Mouse (Mus musculus) brain, embryonic 18.5 days (tissue): ENCODE data around the gene Gpc4.

Experiments
- DNase-seq: peaks from one replicate; pipeline ENCODE4 v3.0.0-alpha.2; 2012; ENCODE audit warnings: low read depth, low spot score

Gpc4 gene

GRCm38 (mm10) chrX:52164738-52165554 lies at the start of gene Gpc4:
TSS of gene Gpc4 (minus strand) at chrX:52165252.
- DNase-seq: no peak

GRCm38 (mm10) chrX:52212846-52213245 lies 47.8 kb upstream of the Gpc4 start:
- no peak for DNase-seq

DNA sequence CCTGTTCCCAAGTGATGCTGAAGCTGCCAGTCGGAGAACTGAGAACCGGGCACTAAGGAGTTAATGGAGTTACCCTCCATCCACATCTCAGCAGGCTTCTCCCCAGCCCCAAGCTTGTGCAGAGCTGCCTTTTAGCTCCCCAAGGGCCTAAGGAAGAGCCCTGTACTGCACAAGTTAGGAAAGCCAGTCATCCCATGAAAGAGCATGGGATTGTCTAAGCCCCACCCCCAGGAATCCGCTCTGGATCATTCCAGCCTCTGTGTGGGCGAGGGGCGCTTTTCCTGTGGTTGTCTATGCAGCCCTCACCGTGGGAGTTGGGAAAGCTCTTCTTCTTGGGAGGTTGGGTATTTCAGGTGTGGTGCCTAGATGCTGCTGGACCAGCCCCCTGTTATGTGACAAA lies 34.8 kb upstream of the Gpc4 start:
- DNase-seq: no peak

- DNase-seq: no peak
These were observed 28.4 kb upstream of the Gpc4 start for GRCm38 (mm10) chrX:52193311-52193968.

- no peak for DNase-seq
These were observed 24.0 kb upstream of the Gpc4 start for GRCm38 (mm10) chrX:52189094-52189493.

DNA sequence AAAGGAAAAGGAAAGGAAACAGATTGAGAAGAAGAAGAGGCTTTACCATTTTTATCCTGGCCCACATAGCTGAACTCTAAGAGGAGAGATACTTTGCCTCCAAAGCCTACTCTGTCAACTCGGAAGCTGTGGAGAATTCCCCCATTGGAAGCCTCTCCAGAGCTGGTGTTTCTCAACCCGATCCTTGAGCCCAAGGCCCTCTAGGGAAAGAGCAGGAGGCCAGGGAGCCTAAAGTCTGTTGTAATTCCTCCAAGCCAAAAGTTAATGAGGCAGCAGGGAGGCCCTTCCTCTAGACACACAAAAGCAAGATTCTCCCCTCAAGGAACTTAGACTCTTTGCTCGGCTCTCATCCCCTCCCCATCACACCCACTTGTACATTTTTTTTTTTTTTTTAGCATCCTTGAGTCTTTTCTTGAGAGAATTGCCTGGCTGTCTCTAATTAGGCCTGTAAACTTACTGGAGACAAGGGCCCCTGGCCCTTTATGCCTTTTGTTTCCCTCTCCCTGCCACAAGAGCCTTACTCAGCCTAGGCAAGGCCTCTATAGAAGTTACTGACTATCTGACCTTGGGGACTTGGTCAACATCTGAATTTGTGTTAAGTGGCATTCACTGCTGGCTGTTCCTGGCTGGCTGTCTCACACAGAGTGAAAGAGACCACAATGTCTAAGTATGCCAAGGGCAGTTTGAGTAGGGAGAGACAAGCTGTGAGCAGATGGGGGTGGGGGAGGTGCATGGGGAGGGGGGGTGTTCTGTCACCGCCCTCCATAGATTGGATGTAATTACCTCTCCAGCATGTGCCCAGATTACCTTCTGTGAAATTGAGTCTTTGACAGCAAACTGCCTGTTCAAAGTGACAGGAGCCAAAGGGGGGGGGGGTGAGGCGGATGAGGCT lies 18.7 kb upstream of the Gpc4 start:
- DNase-seq: no peak

DNA sequence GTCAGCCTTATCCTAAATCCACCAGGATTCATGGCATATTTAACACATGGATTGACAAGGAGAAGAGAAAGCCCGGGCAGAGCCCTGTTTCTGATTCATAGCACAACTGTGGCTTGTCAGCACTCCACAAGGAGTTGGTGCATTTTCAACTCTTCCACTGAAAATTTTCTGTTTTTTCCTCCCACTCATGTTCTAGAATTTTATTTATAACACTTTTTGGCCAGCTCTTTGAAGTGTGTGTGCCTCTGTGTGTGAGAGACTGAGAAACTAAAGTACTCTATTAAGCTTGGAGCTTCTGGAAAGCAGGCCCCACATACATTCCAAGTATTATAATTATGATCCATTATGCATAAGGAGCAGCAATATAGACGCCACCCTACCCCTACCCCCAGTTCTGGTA lies 16.3 kb upstream of the Gpc4 start:
- no peak for DNase-seq

DNA sequence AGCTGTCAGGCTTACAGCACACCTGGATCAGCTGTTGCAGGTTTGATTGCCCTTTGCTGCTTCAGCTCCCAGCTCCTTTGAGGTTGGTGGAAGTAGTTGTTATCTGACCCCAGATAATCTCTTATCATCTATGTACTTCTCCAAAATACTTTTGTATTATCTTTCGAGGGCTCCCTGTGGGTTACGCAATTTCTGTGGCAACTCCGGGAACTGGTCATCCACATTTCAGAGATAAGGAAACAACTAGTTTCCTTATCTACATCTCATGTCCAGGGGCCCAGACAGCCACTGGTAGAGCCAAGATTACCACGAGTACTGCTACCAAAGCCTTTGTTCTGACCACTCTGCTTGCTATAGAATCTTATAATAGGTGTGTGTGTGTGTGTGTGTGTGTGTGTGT lies 12.0 kb upstream of the Gpc4 start:
- DNase-seq: no peak

DNA sequence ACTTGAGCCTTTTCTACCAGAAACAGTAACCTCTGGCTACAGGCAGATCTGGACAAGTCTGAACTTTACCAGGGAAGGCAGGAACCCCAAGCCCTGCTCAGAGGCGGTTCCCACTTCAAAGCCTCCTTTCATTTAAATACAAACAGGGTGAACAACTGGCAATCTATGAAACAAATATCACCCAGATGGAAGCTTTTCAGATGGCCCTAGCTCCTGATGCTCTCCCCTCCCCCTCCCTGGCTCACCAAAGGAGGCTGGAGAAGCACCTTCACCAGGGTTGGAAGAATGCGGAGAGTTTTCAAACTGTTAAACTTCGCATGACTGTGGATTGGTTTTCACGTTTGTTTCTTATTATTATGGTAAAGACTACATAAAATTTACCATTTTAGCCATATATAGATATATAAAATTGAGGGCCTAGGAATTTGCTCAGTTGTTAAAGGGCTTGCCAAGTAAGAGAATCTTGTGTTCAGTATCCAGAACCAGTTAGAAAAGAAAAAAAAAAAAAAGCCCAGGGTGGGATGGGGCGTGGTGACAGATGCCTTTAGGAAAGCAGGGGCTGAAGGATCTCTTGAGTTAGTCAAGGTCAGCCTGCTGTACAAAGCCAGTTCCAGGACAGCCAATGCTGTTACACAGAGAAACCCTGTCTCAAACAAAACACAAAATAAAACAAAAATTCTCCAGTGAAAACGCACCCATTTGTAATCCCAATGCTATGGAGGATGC lies 2.6 kb upstream of the Gpc4 start:
- no peak for DNase-seq

DNA sequence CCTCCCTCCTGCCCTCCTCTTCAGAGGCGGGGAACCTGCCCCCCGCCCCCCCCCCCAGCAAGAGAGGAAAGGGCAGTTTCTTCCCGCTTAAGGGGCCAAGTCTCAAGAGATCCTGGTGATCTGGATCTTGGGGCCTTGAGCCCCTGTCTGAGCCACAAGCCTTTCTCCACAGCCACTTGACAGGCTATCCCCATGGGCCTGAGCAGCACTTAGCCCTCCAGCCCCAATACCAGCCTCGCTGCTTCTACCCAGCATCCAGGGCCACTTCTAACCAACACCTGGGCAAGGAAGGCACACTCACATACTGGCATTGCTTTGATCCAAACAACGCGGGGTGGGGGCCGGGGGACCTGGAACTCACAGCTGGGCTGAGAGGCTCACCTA lies 495 bp upstream of the Gpc4 start:
- DNase-seq: no peak

GRCm38 (mm10) chrX:52164134-52164737 lies 816 bp downstream of the Gpc4 start:
- DNase-seq: no peak

- no peak for DNase-seq
These were observed 1.5 kb downstream of the Gpc4 start for GRCm38 (mm10) chrX:52163418-52164133.

GRCm38 (mm10) chrX:52162756-52163155 lies 2.3 kb downstream of the Gpc4 start:
- DNase-seq: no peak

GRCm38 (mm10) chrX:52162206-52162605 lies 2.8 kb downstream of the Gpc4 start:
- no peak for DNase-seq

- no peak for DNase-seq
These were observed 5.4 kb downstream of the Gpc4 start for GRCm38 (mm10) chrX:52159621-52160020.

DNA sequence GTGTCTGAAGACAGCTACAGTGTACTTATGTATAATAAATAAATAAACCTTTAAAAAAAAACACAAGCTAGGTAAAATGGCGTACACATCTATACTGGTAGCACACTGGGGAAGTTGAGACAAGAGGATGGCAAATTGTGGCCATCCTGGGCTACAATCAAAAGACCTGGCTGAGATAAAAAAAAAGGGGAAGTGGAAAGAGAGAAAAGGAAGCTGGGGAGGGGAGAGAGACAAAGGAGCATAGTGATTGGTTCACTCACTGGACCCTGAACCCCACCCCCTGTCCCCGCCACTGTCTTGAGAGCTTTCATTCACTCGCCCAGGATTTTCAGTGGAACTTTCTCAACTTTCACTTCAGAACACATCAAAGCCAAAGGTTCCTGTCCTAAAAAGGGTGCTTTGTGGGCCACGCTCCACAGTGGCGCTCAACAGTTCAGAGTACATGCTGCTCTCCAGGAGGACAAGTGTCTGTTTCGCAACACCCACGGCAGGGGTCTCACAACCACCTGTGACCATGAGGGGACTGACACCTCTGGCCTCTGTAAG lies 9.6 kb downstream of the Gpc4 start:
- no peak for DNase-seq

DNA sequence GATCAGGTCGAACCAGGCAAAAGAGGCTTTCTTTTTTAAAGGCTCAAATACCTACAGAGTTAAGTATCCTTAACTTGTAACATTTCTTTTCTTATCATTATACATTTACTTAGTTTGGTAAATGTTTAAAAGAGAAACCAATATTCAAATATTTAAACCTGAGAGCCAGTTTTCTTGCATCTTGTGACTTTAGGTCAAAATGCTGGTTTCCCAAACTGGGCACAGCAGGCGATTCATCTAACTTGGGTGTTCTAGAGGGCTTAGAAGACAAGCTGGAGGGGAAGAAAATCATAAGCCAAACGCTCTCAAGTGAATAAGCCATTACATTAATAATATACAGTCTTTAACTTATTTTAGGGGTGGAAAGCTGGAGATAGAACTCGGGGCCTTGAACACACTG lies 10.2 kb downstream of the Gpc4 start:
- no peak for DNase-seq

DNA sequence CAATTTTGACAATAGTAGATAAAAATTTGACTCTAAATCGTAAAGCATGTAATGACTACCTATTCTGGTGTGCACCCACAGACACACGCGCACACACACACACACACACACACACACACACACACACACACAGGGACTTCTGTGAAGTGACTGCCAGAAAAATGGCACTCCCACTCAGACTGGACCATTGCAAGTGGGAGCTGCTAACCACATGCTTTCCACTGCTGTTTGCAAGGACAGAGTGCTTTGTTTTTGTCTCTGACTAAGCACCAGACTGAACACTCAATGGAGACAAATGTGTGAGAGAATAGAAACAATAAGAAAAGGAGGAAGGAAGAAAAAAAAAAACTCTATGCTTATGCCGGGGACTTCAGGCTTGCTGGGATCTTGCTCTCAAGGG lies 11.6 kb downstream of the Gpc4 start:
- DNase-seq: no peak

GRCm38 (mm10) chrX:52152961-52153360 lies 12.1 kb downstream of the Gpc4 start:
- DNase-seq: no peak

DNA sequence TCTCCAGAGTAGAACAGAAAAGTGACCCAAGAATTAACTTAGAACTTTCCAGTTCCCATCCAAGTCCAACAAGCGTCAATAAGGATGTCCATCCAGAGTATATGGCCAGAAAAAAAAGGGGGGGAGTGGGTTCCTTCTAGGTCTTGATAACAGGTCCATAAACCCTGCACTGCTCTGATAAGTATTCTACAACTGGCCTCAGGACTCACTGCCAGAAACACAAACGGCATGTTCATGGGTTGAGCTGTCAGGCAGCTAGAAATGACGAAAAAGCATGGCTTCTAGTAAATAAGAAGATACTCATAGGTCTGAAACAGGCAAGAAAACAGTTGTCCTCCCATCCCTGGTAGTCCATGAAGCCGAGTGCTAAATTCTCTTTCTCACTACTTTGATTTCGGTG lies 13.5 kb downstream of the Gpc4 start:
- no peak for DNase-seq
